Mouse (Mus musculus) MEL (cell line): ENCODE data around the gene Rtp2.

Source experiments
- CHD2 ChIP-seq: IDR thresholded peaks from 2 replicates; pipeline ENCODE4 v1.6.1; 2011; ENCODE audit warnings: low read length, improper control_type of control experiment
- CTCF ChIP-seq, 3 experiments: IDR thresholded peaks in 2 of 3; conservative IDR thresholded peaks in 1 of 3; 2 replicates each; pipeline ENCODE4 v1.5.1; 2011 to 2012; ENCODE audit warnings: low read length in 3 of 3, low read depth in 2 of 3, mild to moderate bottlenecking in 2 of 3, improper control_type of control experiment in 1 of 3, inconsistent platforms in 1 of 3, mixed read lengths in 1 of 3, moderate library complexity in 1 of 3; ENCODE audit not compliant: control insufficient read depth in 1 of 3, insufficient read depth in 1 of 3, poor library complexity in 1 of 3, severe bottlenecking in 1 of 3
- TAL1 ChIP-seq: IDR thresholded peaks from 2 replicates; pipeline ENCODE4 v1.6.1; 2012; ENCODE audit warnings: mild to moderate bottlenecking, inconsistent platforms, low read length, moderate library complexity, mixed read lengths
- ZKSCAN1 ChIP-seq: IDR thresholded peaks from 2 replicates; pipeline ENCODE4 v1.6.1; 2012; ENCODE audit warnings: low read depth, mild to moderate bottlenecking, inconsistent platforms, low read length, improper control_type of control experiment, moderate library complexity

DNA sequence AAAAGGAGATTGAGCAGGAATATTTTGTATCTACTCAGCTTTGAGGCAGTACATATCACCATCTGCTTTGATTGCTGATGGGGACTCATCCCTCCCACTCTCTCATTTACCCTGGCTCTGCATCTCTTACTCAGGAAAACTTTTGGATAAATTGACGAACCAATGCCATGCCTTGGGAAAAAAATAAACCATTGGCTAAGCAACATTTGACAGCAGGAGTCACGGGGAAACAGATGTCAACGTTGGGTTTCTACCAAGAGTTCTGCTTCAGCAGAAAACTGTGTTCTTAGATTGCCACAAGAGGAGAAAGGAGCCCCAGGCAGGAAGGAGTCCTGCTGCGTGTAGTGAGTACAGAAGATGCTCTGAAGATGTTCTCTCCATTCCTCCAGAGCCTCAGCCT is 32.1 kb downstream of the Rtp2 start:
- TF ChIP-seq ZKSCAN1 (no peak), CTCF (IDR thresholded peaks at IDR 0.05 in 2 of 3, conservative IDR thresholded peaks at IDR 0.05 in 1 of 3; ENCODE audit: control insufficient read depth in 1 of 3, insufficient read depth in 1 of 3, low read depth in 2 of 3, low read length in 3 of 3, poor library complexity in 1 of 3, severe bottlenecking in 1 of 3) (no peak), TAL1 (no peak), CHD2 (no peak)
